Mouse (Mus musculus) lung, adult 2 months (tissue): ENCODE data around the gene Kif4.
A peak's percentile ranks its signal among the peaks of the same experiment; 100 is the strongest.

Source experiments
- CTCF ChIP-seq: fragments of 200-500 bp; IDR thresholded peaks from 2 replicates; pipeline ENCODE4 v1.5.1; 2011; ENCODE audit warnings: mild to moderate bottlenecking, low read length, control low read depth; ENCODE audit not compliant: insufficient read depth
- POLR2A ChIP-seq: fragments of 200-500 bp; IDR thresholded peaks from 2 replicates; pipeline ENCODE4 v1.6.1; 2011; ENCODE audit warnings: low read depth, mild to moderate bottlenecking, control low read depth, low read length, borderline replicate concordance; ENCODE audit errors: extremely low read depth

DNA sequence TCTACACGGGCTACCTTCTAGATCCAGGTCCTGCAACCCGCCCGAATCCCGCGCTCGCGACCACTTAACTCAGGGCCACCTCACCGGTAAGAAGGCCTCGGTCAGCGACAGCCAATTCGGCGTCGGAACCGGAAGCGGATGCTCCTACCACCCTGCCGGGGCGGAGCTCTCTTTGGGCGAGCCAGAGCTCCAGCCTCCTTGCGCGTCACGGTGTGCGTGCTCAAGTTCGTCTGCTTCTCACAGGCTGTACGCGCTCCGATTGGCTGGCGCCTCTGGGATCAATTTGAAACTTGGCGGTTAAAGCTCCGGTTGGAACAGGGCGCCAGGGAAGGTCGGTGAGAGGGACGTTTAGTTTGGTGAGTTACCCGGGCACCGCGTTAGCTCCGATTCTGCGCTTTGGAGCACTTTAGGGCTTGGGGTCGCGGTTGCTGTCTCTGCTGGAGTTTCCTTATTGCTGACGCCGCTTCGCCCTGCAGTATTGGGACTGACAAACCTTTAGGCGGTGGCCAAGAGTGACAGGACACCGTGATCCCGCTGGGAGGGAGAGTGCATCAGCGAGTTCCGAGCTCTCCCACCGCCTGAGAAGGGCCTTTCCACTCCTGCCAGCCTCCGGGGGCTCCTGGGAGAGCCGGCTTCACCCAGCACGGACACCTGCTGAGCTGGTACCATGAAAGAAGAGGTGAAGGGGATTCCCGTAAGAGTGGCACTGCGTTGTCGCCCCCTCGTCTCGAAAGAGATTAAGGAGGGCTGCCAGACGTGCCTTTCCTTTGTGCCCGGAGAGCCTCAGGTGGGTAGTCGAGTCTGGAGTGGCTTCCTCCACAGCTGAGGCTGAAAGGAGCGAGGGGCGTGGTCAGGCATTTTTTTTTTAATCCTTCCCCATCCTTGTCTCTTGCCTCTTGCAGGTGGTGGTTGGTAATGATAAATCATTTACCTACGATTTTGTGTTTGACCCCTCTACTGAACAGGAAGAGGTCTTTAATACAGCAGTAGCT is 561 bp downstream of the Kif4 start, which contains the start of gene Pdzd11:
- TF ChIP-seq POLR2A (peak; percentile 76; the same call in 1 of the 2 replicates), CTCF (no peak)
